Mouse (Mus musculus) bone marrow macrophage, adult 2 months (primary cell): ENCODE data around the gene Acbd3. TPM values are rescaled to one million over a fixed set of nuclear protein-coding genes. Genes with fewer than 3 reads are reported as not detected.

Experiments used
- H3K27ac ChIP-seq: 2 replicates; pipeline ENCODE4 v1.5.1; 2012; ENCODE audit warnings: low read depth, low read length; ENCODE audit not compliant: insufficient read depth
- H3K4me1 ChIP-seq: 2 replicates; pipeline ENCODE4 v1.6.1; 2012; ENCODE audit warnings: low read length; ENCODE audit not compliant: control insufficient read depth, insufficient read depth
- H3K4me3 ChIP-seq: 2 replicates; pipeline ENCODE4 v1.5.1; 2012; ENCODE audit warnings: mild to moderate bottlenecking, low read length, moderate library complexity; ENCODE audit not compliant: insufficient read depth
- CTCF ChIP-seq: IDR thresholded peaks from 2 replicates; pipeline ENCODE4 v1.5.1; 2012; ENCODE audit warnings: low read depth, mild to moderate bottlenecking, low read length, moderate library complexity
- POLR2A ChIP-seq: IDR thresholded peaks from 2 replicates; pipeline ENCODE4 v1.6.1; 2012; ENCODE audit warnings: mild to moderate bottlenecking, low read depth, low read length, borderline replicate concordance
- polyA plus RNA-seq: library from polyadenylated mRNA; stranded (reverse); fragments of >200 nt; gene quantifications from 2 replicates; pipeline ENCODE4 v1.2.4, GENCODE M21; 2012; ENCODE audit not compliant: missing spikeins, insufficient read depth, insufficient read length

Gene Acbd3
- polyA plus RNA-seq, 1 experiment = 36.9 TPM

- Histone ChIP-seq H3K4me3 (no peak overlapping the region), H3K4me1 (peaks cover 19% of the 10 kb centered on the region)
- TF ChIP-seq CTCF (no peak), POLR2A (no peak)
Measured at GRCm38 (mm10) chr1:180794170-180794569, 68.3 kb downstream of the Acbd3 start.

GRCm38 (mm10) chr1:180798660-180799059, 72.8 kb downstream of the Acbd3 start:
- no peak overlapping the region for H3K27ac ChIP-seq
- peaks cover 7% of the 10 kb centered on the region for H3K4me1 ChIP-seq
- TF ChIP-seq CTCF (no peak), POLR2A (no peak)
- no peak overlapping the region for H3K4me3 ChIP-seq

More at GRCm38 (mm10) chr1:180794170-180794569, 68.3 kb downstream of the Acbd3 start:
- no peak overlapping the region for H3K27ac ChIP-seq

- TF ChIP-seq CTCF (no peak), POLR2A (no peak)
- Histone ChIP-seq H3K27ac (no peak overlapping the region), H3K4me1 (peaks cover 1% of the 10 kb centered on the region; the same call in 1 of the 2 replicates), H3K4me3 (no peak overlapping the region)
Measured at GRCm38 (mm10) chr1:180799253-180799652, 73.4 kb downstream of the Acbd3 start.

- no peaks in the 10 kb centered on the region for H3K4me1 ChIP-seq
- no peak overlapping the region for H3K4me3 ChIP-seq
- H3K27ac ChIP-seq = no peak overlapping the region
- TF ChIP-seq CTCF (no peak), POLR2A (no peak)
Measured at GRCm38 (mm10) chr1:180800022-180800421, 74.2 kb downstream of the Acbd3 start.

GRCm38 (mm10) chr1:180800814-180801213, 75.0 kb downstream of the Acbd3 start:
- TF ChIP-seq POLR2A (no peak), CTCF (no peak)
- Histone ChIP-seq H3K4me1 (no peaks in the 10 kb centered on the region), H3K27ac (no peak overlapping the region), H3K4me3 (no peak overlapping the region)

- TF ChIP-seq POLR2A (no peak), CTCF (no peak)
- H3K4me1 ChIP-seq = no peaks in the 10 kb centered on the region
Measured at GRCm38 (mm10) chr1:180801466-180801994, 75.7 kb downstream of the Acbd3 start.

More at GRCm38 (mm10) chr1:180801466-180801994, 75.7 kb downstream of the Acbd3 start:
- no peak overlapping the region for H3K4me3 ChIP-seq
- no peak overlapping the region for H3K27ac ChIP-seq

Other genes with a start within 250 kb of the Acbd3 start
- gene Stum, start 242.5 kb upstream of the Acbd3 start, polyA plus RNA-seq = not detected in 2 replicates
- 48.9 and 52.0 TPM in 2 replicates for gene Parp1, start 157.1 kb upstream of the Acbd3 start, polyA plus RNA-seq
- gene Lin9, start 84.9 kb upstream of the Acbd3 start, polyA plus RNA-seq = 14.4 and 14.7 TPM in 2 replicates
- not detected in 2 replicates for gene Mixl1, start 29.0 kb upstream of the Acbd3 start, polyA plus RNA-seq
- gene H3f3a, start 87.9 kb downstream of the Acbd3 start, polyA plus RNA-seq = 1,000 and 1,015 TPM in 2 replicates
- 17.0 and 20.2 TPM in 2 replicates for gene Sde2, start 125.1 kb downstream of the Acbd3 start, polyA plus RNA-seq
- gene Lefty2, start 167.1 kb downstream of the Acbd3 start, polyA plus RNA-seq = not detected in 2 replicates
- 19.2 and 20.9 TPM in 2 replicates for gene Pycr2, start 178.2 kb downstream of the Acbd3 start, polyA plus RNA-seq
- not detected in 2 replicates for gene Lefty1, start 209.0 kb downstream of the Acbd3 start, polyA plus RNA-seq
- 23.4 and 23.9 TPM in 2 replicates for gene Tmem63a, start 216.3 kb downstream of the Acbd3 start, polyA plus RNA-seq